Mouse (Mus musculus) limb, embryonic 11.5 days (tissue): Measurements from ENCODE around the gene Rxrg. TPM values are rescaled to one million over a fixed set of nuclear protein-coding genes. Genes with fewer than 3 reads are reported as not detected.

ENCODE experiments used
- ATAC-seq: fragments of 200-750 bp; cut with Nextera tagmentation; 2 replicates; pipeline ENCODE4 v1.8.0; 2017; ENCODE audit warnings: low read depth; ENCODE audit not compliant: insufficient number of reproducible peaks, low FRiP score, low TSS enrichment
- DNase-seq: peaks from one replicate; pipeline ENCODE4 v3.0.0-alpha.2; 2015; ENCODE audit warnings: low spot score
- H3K27ac ChIP-seq: fragments of 300-500 bp; sonication (generic); replicated peaks from 2 replicates; pipeline ENCODE4 v1.5.1; 2014; ENCODE audit warnings: low read depth, mild to moderate bottlenecking, low read length
- H3K27me3 ChIP-seq: fragments of 300-500 bp; sonication (generic); 2 replicates; pipeline ENCODE4 v1.6.1; 2014; ENCODE audit warnings: mild to moderate bottlenecking, low read length, mixed read lengths; ENCODE audit not compliant: control insufficient read depth, insufficient read depth
- H3K36me3 ChIP-seq: fragments of 300-500 bp; sonication (generic); 2 replicates; pipeline ENCODE4 v1.6.1; 2014; ENCODE audit warnings: mild to moderate bottlenecking, low read length, moderate library complexity, mixed read lengths; ENCODE audit not compliant: control insufficient read depth, insufficient read depth
- H3K4me1 ChIP-seq: fragments of 300-500 bp; sonication (generic); 2 replicates; pipeline ENCODE4 v1.6.1; 2014; ENCODE audit warnings: low read length, mixed read lengths; ENCODE audit not compliant: control insufficient read depth, insufficient read depth
- H3K4me2 ChIP-seq: fragments of 300-500 bp; sonication (generic); 2 replicates; pipeline ENCODE4 v1.6.1; 2014; ENCODE audit warnings: low read depth, mild to moderate bottlenecking, moderate library complexity; ENCODE audit not compliant: severe bottlenecking
- H3K4me3 ChIP-seq: fragments of 300-500 bp; sonication (generic); 2 replicates; pipeline ENCODE4 v1.5.1; 2014; ENCODE audit warnings: low read depth, low read length
- H3K9ac ChIP-seq: fragments of 300-500 bp; sonication (generic); 2 replicates; pipeline ENCODE4 v1.6.1; 2014; ENCODE audit warnings: mild to moderate bottlenecking, low read length
- H3K9me3 ChIP-seq: fragments of 300-500 bp; sonication (generic); 2 replicates; pipeline ENCODE4 v1.6.1; 2016; ENCODE audit warnings: low read length; ENCODE audit not compliant: control insufficient read depth
- WGBS: fragments of 180-500 bp; shearing (Covaris S2); extraction: QIAGEN DNeasy Blood & Tissue Kit; methylation state at CpG from one replicate; pipeline ENCODE4 v1.1.7; 2014; 5-methylcytosine and 5-hydroxymethylcytosine counted together
- polyA plus RNA-seq: library from polyadenylated mRNA; unstranded; fragments of >200 nt; fragmentation: Nextera tagmentation; extraction: Ambion mirVana; gene quantifications from 2 replicates; pipeline ENCODE4 v1.2.1, GENCODE M21; 2014

Gene Rxrg
- 4.5 and 4.9 TPM in 2 replicates for polyA plus RNA-seq

DNA sequence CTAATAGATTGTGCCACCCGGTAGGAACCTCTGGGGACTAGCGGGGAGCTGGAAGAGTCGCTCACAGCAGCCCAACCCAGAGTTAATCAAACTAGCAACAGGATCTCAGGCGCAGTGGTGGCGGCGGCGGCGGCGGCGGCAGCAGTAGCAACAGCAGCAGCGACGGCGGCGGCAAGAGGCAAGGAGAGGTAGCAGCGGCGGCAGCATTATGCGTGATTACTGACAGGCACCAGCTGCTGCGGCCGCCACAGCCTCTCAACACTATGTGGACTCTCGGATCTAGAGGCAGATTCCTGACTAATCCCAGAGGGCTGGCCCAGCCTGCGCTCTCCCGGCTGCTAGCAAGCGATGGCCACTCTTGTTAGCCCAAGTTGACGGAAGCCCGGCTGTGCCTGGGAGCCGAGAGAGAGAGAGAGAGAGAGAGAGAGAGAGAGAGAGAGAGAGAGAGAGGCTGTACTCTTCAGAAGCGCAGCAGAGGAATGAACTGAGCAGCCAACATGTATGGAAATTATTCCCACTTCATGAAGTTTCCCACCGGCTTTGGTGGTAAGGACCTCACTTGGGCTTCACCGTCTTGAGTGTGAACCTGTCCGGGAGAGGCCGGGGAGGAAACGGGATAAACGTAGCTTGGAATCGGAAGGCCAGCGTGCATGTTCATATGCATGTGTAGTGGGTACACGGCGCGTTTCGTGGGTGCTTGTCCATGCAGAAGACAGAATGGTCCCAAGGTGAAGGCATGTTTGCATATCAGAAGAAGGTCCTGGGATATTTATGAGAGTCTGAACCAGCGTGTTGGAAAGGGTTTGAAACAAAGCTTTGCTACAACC, at the start of gene Rxrg:
Gene Rxrg, plus strand, starts transcription at position 130 of the 827 bp plus-strand sequence.
- 0 out of 2 replicates have a peak, but pooled peaks cover 9% of the 10 kb centered on the region for H3K27me3 ChIP-seq
- H3K27ac ChIP-seq, result no peak within 1 kb of the TSS
- under 1% methylated on average over 40 of the region's 40 CpGs for WGBS

GRCm38 (mm10) chr1:167549324-167549723, 48.9 kb upstream of the Rxrg start:
- H3K4me3 ChIP-seq, result no peak overlapping the region
- H3K4me1 ChIP-seq, result no peaks in the 10 kb centered on the region
- no peaks in the 10 kb centered on the region for H3K36me3 ChIP-seq
- ATAC-seq (no peak), DNase-seq (no peak)
- no peak overlapping the region for H3K27ac ChIP-seq
- H3K27me3 ChIP-seq, result no peaks in the 10 kb centered on the region
- no peaks in the 10 kb centered on the region for H3K9me3 ChIP-seq
- no peak overlapping the region for H3K9ac ChIP-seq
- H3K4me2 ChIP-seq, result no peak overlapping the region
- 25% methylated on average over 6 of the region's 6 CpGs for WGBS

More for the DNA sequence above, at the start of gene Rxrg:
- H3K9me3 ChIP-seq, result no peaks in the 10 kb centered on the region
- peak within 1 kb of the TSS; percentile 66 for H3K4me2 ChIP-seq
- peak; percentile 85 for ATAC-seq
- peak; percentile 83 for DNase-seq
- peak within 1 kb of the TSS; percentile 36 for H3K4me3 ChIP-seq
- no peaks in the 10 kb centered on the region for H3K36me3 ChIP-seq
- peaks cover 3% of the 10 kb centered on the region; the same call in 1 of the 2 replicates for H3K4me1 ChIP-seq
- H3K9ac ChIP-seq, result peak within 1 kb of the TSS; percentile 43

DNA sequence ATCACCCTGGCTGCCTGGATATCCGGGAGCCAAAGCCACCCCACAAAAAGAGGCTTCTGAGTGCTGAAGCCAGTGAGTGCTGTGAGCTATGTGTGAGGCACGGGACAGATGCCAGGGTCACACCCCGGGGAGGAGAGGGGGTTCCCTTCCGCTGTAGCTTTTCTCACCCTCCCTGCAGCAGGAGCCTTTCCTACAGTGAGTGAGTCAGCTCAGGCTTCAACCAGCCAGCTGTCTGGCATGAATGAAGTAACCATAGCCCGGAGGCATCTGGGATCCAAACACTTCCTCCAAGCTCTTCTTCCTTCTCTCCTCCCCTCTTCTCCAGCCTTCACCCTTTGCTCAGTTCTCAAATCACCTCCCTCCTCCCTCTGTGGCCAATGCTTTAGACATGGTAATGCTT, 46.6 kb upstream of the Rxrg start:
- Histone ChIP-seq H3K4me2 (no peak overlapping the region), H3K9ac (no peak overlapping the region), H3K9me3 (no peaks in the 10 kb centered on the region), H3K27me3 (no peaks in the 10 kb centered on the region), H3K4me1 (no peaks in the 10 kb centered on the region), H3K36me3 (no peaks in the 10 kb centered on the region), H3K27ac (no peak overlapping the region), H3K4me3 (no peak overlapping the region)
- ATAC-seq, result no peak
- DNase-seq, result no peak
- WGBS, result 13% methylated on average over 5 of the region's 5 CpGs

- H3K4me3 ChIP-seq, result no peak overlapping the region
- no peak overlapping the region for H3K9ac ChIP-seq
- no peak for ATAC-seq
- H3K27ac ChIP-seq, result no peak overlapping the region
- H3K9me3 ChIP-seq, result no peaks in the 10 kb centered on the region
- H3K4me2 ChIP-seq, result no peak overlapping the region
- 77% methylated on average over 6 of the region's 6 CpGs for WGBS
- H3K27me3 ChIP-seq, result no peaks in the 10 kb centered on the region
- no peaks in the 10 kb centered on the region for H3K4me1 ChIP-seq
- H3K36me3 ChIP-seq, result no peaks in the 10 kb centered on the region
- DNase-seq, result no peak
Observed at GRCm38 (mm10) chr1:167553959-167554526, 44.1 kb upstream of the Rxrg start.

DNA sequence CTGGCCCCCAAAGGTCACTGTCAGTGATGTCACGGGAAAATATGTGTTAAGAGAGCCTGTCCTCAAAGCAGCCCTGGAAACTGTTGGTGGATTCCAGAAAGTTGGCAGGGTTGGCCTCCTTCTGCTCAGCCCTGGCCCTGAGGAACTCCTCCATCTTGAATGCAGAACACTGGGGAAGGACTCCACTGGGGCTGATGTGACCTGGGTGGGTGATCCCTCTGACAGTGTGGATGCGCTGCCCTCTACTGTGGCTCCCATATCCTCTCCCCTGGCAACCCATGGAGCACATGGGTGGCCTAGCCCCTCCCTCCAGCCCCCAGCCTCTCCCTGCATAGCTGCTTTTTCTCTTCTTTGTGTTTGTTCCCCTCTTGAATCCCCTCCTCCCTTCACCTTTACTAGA, 31.6 kb upstream of the Rxrg start:
- Histone ChIP-seq H3K9ac (no peak overlapping the region), H3K27me3 (no peaks in the 10 kb centered on the region), H3K9me3 (no peaks in the 10 kb centered on the region), H3K27ac (no peak overlapping the region), H3K4me3 (no peak overlapping the region), H3K4me1 (no peaks in the 10 kb centered on the region), H3K36me3 (no peaks in the 10 kb centered on the region), H3K4me2 (no peak overlapping the region)
- ATAC-seq, result no peak
- 84% methylated on average over 2 of the region's 2 CpGs for WGBS
- no peak for DNase-seq

- Histone ChIP-seq H3K9ac (no peak overlapping the region), H3K27me3 (no peaks in the 10 kb centered on the region), H3K4me3 (no peak overlapping the region), H3K27ac (no peak overlapping the region), H3K36me3 (no peaks in the 10 kb centered on the region), H3K4me2 (no peak overlapping the region), H3K9me3 (no peaks in the 10 kb centered on the region), H3K4me1 (no peaks in the 10 kb centered on the region)
- ATAC-seq (no peak), DNase-seq (no peak)
- WGBS, result 79% methylated on average over 3 of the region's 3 CpGs
Observed at GRCm38 (mm10) chr1:167579131-167579530, 19.1 kb upstream of the Rxrg start.

GRCm38 (mm10) chr1:167583195-167583594, 15.0 kb upstream of the Rxrg start:
- no peak for DNase-seq
- 54% methylated on average over 6 of the region's 6 CpGs for WGBS
- no peaks in the 10 kb centered on the region for H3K4me1 ChIP-seq

DNA sequence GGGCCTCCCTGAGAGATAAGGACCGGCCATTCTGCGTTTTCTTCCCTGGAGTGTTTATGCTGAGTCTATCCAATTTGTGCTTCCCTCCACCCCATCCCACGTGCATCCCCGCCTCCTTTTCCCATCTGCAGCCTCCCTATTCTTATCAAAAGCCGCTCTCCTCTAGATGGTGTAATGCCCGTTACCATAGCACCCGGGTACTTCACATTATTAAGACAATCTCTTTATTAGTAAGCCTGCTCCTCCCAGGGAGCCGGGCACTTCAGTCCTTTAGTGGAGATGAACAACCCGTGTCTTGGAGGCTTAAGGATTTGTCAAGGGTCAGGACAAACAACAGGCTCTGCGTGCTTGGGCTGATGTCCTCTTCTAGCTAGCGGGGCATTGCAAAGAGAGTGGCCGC, 14.3 kb upstream of the Rxrg start:
- H3K4me3 ChIP-seq, result no peak overlapping the region
- DNase-seq, result no peak

More at GRCm38 (mm10) chr1:167583195-167583594, 15.0 kb upstream of the Rxrg start:
- H3K27ac ChIP-seq, result no peak overlapping the region
- ATAC-seq, result no peak
- no peaks in the 10 kb centered on the region for H3K27me3 ChIP-seq
- no peak overlapping the region for H3K4me3 ChIP-seq
- no peak overlapping the region for H3K9ac ChIP-seq
- no peaks in the 10 kb centered on the region for H3K36me3 ChIP-seq
- H3K4me2 ChIP-seq, result no peak overlapping the region
- no peaks in the 10 kb centered on the region for H3K9me3 ChIP-seq

More for the DNA sequence above, 14.3 kb upstream of the Rxrg start:
- 74% methylated on average over 12 of the region's 12 CpGs for WGBS
- H3K4me1 ChIP-seq, result no peaks in the 10 kb centered on the region
- H3K27ac ChIP-seq, result no peak overlapping the region
- H3K27me3 ChIP-seq, result no peaks in the 10 kb centered on the region
- H3K9ac ChIP-seq, result no peak overlapping the region
- no peaks in the 10 kb centered on the region for H3K9me3 ChIP-seq
- ATAC-seq, result no peak
- H3K4me2 ChIP-seq, result no peak overlapping the region
- H3K36me3 ChIP-seq, result no peaks in the 10 kb centered on the region
